Mouse (Mus musculus) embryonic facial prominence, embryonic 11.5 days (tissue): ENCODE results near the gene Ceacam1. TPM values are rescaled to one million over a fixed set of nuclear protein-coding genes. Genes with fewer than 3 reads are reported as not detected.

Experiments used
- ATAC-seq: fragments of 200-750 bp; cut with Nextera tagmentation; replicated peaks from 2 replicates; pipeline ENCODE4 v1.8.0; 2017; ENCODE audit warnings: low read depth; ENCODE audit not compliant: insufficient number of reproducible peaks, low FRiP score, low TSS enrichment
- DNase-seq: peaks from one replicate; pipeline ENCODE4 v3.0.0-alpha.2; 2015; ENCODE audit warnings: low spot score
- H3K27ac ChIP-seq: fragments of 300-500 bp; sonication (generic); replicated peaks from 2 replicates; pipeline ENCODE4 v1.5.1; 2014; ENCODE audit warnings: mild to moderate bottlenecking, low read depth, low read length, control low read depth
- H3K27me3 ChIP-seq: fragments of 300-500 bp; sonication (generic); 2 replicates; pipeline ENCODE4 v1.6.1; 2014; ENCODE audit warnings: mild to moderate bottlenecking, low read length, moderate library complexity, mixed read lengths; ENCODE audit not compliant: control insufficient read depth, insufficient read depth
- H3K36me3 ChIP-seq: fragments of 300-500 bp; sonication (generic); replicated peaks from 2 replicates; pipeline ENCODE4 v1.6.1; 2014; ENCODE audit warnings: low read depth, mild to moderate bottlenecking, low read length, moderate library complexity, mixed read lengths; ENCODE audit not compliant: control insufficient read depth, insufficient read depth
- H3K4me1 ChIP-seq: fragments of 300-500 bp; sonication (generic); 2 replicates; pipeline ENCODE4 v1.6.1; 2014; ENCODE audit warnings: low read length, mixed read lengths; ENCODE audit not compliant: control insufficient read depth, insufficient read depth
- H3K4me2 ChIP-seq: fragments of 300-500 bp; sonication (generic); 2 replicates; pipeline ENCODE4 v1.6.1; 2014; ENCODE audit warnings: low read depth, mild to moderate bottlenecking, control low read depth, low read length, moderate library complexity
- H3K4me3 ChIP-seq: fragments of 300-500 bp; sonication (generic); 2 replicates; pipeline ENCODE4 v1.5.1; 2014; ENCODE audit warnings: low read depth, low read length, control low read depth
- H3K9ac ChIP-seq: fragments of 300-500 bp; sonication (generic); replicated peaks from 2 replicates; pipeline ENCODE4 v1.6.1; 2014; ENCODE audit warnings: mild to moderate bottlenecking, control low read depth, low read length
- H3K9me3 ChIP-seq: fragments of 300-500 bp; sonication (generic); replicated peaks from 2 replicates; pipeline ENCODE4 v1.6.1; 2016; ENCODE audit warnings: mild to moderate bottlenecking, low read length, inconsistent platforms, mixed read lengths; ENCODE audit not compliant: control insufficient read depth
- WGBS: fragments of 180-500 bp; shearing (Covaris S2); extraction: QIAGEN DNeasy Blood & Tissue Kit; methylation state at CpG from one replicate; pipeline ENCODE4 v1.1.7; 2014; 5-methylcytosine and 5-hydroxymethylcytosine counted together
- polyA plus RNA-seq: library from polyadenylated mRNA; unstranded; fragments of >200 nt; fragmentation: Nextera tagmentation; extraction: Ambion mirVana; gene quantifications from 2 replicates; pipeline ENCODE4 v1.2.1, GENCODE M21; 2014

Ceacam1 gene
- polyA plus RNA-seq, 1 experiment from 2014 or later, result 1.3 TPM

DNA sequence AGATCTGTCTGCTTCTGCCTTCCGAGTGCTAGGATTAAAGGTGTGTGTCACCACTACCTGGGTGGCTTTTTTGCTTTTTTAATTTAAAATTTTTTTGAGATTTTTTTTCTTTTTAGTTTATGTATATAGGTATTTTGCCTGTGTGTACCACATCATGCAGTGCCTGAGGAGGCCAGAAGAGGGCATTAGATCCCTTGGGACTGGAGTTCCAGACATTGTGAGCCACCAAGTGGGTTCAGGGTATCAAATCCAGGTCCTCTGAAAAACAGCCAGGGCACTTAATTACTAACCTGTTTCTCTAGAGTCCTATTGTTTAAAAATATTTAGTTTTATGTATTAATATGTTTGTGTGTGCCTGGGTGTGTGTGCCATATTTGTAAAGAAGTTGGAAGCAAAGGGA is 59.8 kb downstream of the Ceacam1 start:
- no peaks in the 10 kb centered on the region for H3K36me3 ChIP-seq
- no peak overlapping the region for H3K27ac ChIP-seq
- ATAC-seq (no peak), DNase-seq (peak; percentile 29)
- H3K4me1 ChIP-seq, result no peaks in the 10 kb centered on the region
- H3K9me3 ChIP-seq, result no peaks in the 10 kb centered on the region
- peaks cover under 1% of the 10 kb centered on the region for H3K27me3 ChIP-seq
- H3K9ac ChIP-seq, result no peak overlapping the region
- no peak overlapping the region for H3K4me2 ChIP-seq
- H3K4me3 ChIP-seq, result no peak overlapping the region
- WGBS, result 74% methylated on average over 1 of the region's 1 CpGs

DNA sequence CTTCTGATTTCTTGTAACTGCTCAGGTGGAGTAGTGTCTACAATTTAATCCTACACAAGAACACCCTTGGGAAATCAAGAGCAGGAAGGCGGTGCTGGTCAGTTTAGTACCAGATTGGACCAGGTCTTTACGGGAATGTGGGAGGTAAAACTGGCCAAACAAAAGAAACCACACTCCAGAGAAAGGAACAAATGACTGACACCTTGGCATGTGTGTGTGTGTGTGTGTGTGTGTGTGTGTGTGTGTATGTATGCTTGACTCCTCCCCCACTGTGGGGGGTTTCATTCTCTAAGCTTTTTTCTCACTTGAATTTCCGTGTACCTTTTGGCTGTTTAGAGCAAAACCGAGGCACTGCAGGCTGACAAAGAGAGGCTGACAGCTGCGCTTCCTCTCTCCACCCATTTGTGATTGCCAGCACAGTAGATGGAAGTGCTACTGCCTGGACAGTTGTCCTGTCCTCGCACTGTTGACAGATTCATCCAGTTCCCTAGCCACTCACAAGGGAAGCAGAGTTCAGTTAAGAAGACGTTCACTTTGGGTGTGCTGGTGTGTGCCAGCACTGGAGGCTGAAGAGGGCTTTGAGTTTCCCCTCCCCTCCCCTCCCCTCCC is 64.5 kb downstream of the Ceacam1 start, which contains the start of gene Cxcl17:
TSS of gene Cxcl17 (minus strand) at position 54 of the 609 bp plus-strand sequence.
- Histone ChIP-seq H3K27ac (no peak within 1 kb of the TSS), H3K4me2 (no peak within 1 kb of the TSS), H3K9ac (no peak within 1 kb of the TSS), H3K27me3 (no peaks in the 10 kb centered on the region), H3K9me3 (no peaks in the 10 kb centered on the region), H3K36me3 (no peaks in the 10 kb centered on the region), H3K4me1 (no peaks in the 10 kb centered on the region), H3K4me3 (no peak within 1 kb of the TSS)
- ATAC-seq, result no peak
- no peak for DNase-seq
- WGBS, result 43% methylated on average over 7 of the region's 7 CpGs

DNA sequence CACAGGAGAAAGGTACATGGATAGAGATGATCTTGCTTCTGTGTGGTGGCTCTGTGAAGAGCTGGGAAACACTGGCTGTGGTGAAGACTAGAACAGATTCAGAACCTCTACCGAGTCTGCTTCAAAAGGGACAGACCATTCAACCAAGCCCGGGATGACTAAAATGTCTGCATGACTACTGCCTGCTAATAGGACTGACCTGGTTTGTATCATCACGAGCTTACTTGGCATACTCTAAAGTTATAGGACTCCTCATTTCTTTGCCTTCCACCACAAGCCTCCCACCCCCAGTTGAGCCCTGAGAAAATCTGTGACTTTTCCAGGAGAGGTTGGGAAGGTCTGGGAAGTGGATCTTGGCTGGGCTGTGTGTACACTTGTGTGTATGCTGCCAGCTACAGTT is 65.5 kb downstream of the Ceacam1 start:
- Histone ChIP-seq H3K9ac (no peak overlapping the region), H3K27me3 (no peaks in the 10 kb centered on the region), H3K27ac (no peak overlapping the region), H3K4me3 (no peak overlapping the region), H3K36me3 (no peaks in the 10 kb centered on the region), H3K4me1 (no peaks in the 10 kb centered on the region), H3K9me3 (no peaks in the 10 kb centered on the region), H3K4me2 (no peak overlapping the region)
- ATAC-seq, result no peak
- no peak for DNase-seq
- 87% methylated on average over 3 of the region's 3 CpGs for WGBS

Other genes starting within 250 kb of the Ceacam1 start
- gene Gsk3a, start 239.8 kb downstream of the Ceacam1 start, polyA plus RNA-seq, result 12.6 and 15.7 TPM in 2 replicates
- gene Erf, start 226.8 kb downstream of the Ceacam1 start, polyA plus RNA-seq, result 19.4 and 22.6 TPM in 2 replicates
- gene Cic, start 209.9 kb downstream of the Ceacam1 start, polyA plus RNA-seq, result 26.6 and 27.0 TPM in 2 replicates
- gene Pafah1b3, start 179.6 kb downstream of the Ceacam1 start, polyA plus RNA-seq, result 287 and 312 TPM in 2 replicates
- gene Prr19, start 176.2 kb downstream of the Ceacam1 start, polyA plus RNA-seq, result 1.6 TPM in 2 replicates
- gene Tmem145, start 171.5 kb downstream of the Ceacam1 start, polyA plus RNA-seq, result 0.91 and 1.3 TPM in 2 replicates
- 8.7 and 10.8 TPM in 2 replicates for gene Megf8, start 160.4 kb downstream of the Ceacam1 start, polyA plus RNA-seq
- gene Cnfn, start 107.9 kb downstream of the Ceacam1 start, polyA plus RNA-seq, result 0.60 TPM in 1 of 2 replicates, not detected in the other
- gene Lipe, start 78.9 kb downstream of the Ceacam1 start, polyA plus RNA-seq, result 2.9 and 3.6 TPM in 2 replicates
- not detected in 2 replicates for gene Cxcl17, start 64.7 kb downstream of the Ceacam1 start, polyA plus RNA-seq
- gene Ceacam2, start 62.3 kb upstream of the Ceacam1 start, polyA plus RNA-seq, result not detected in 2 replicates
- gene Erich4, start 138.3 kb upstream of the Ceacam1 start, polyA plus RNA-seq, result not detected in 2 replicates
- 32.4 and 36.8 TPM in 2 replicates for gene Dmac2, start 141.8 kb upstream of the Ceacam1 start, polyA plus RNA-seq
- 0.66 and 1.0 TPM in 2 replicates for gene B3gnt8, start 149.1 kb upstream of the Ceacam1 start, polyA plus RNA-seq
- gene Bckdha, start 181.4 kb upstream of the Ceacam1 start, polyA plus RNA-seq, result 45.1 and 55.4 TPM in 2 replicates
- 63.1 and 69.5 TPM in 2 replicates for gene Exosc5, start 181.6 kb upstream of the Ceacam1 start, polyA plus RNA-seq
- gene Tmem91, start 197.6 kb upstream of the Ceacam1 start, polyA plus RNA-seq, result 0.70 and 1.0 TPM in 2 replicates
- 29.4 and 29.7 TPM in 2 replicates for gene B9d2, start 203.2 kb upstream of the Ceacam1 start, polyA plus RNA-seq
- 1.1 and 1.5 TPM in 2 replicates for gene Tgfb1, start 209.4 kb upstream of the Ceacam1 start, polyA plus RNA-seq
- gene Ccdc97, start 241.5 kb upstream of the Ceacam1 start, polyA plus RNA-seq, result 23.2 and 24.8 TPM in 2 replicates